Mouse (Mus musculus) ES-E14 (cell line): ENCODE measurements at regions not wholly inside any gene's neighbourhood (a gene's known extent, or its start where the extent isn't known, plus 50 kb on each side); places are given as distances from the start of the nearest gene placed in this dataset.

Experiments used
- HCFC1 ChIP-seq: IDR thresholded peaks from 2 replicates; pipeline ENCODE4 v1.6.1; 2012; ENCODE audit warnings: low read length, inconsistent platforms, borderline replicate concordance; ENCODE audit not compliant: insufficient read depth
- ZC3H11A ChIP-seq: IDR thresholded peaks from 2 replicates; pipeline ENCODE4 v1.6.1; 2012; ENCODE audit warnings: low read depth, mild to moderate bottlenecking, inconsistent platforms, low read length, borderline replicate concordance

GRCm38 (mm10) chr1:193599895-193600294 is 229.8 kb upstream of the Camk1g start:
- TF ChIP-seq HCFC1, result no peak
- no peak for TF ChIP-seq ZC3H11A
